In the genomic region with DNA sequence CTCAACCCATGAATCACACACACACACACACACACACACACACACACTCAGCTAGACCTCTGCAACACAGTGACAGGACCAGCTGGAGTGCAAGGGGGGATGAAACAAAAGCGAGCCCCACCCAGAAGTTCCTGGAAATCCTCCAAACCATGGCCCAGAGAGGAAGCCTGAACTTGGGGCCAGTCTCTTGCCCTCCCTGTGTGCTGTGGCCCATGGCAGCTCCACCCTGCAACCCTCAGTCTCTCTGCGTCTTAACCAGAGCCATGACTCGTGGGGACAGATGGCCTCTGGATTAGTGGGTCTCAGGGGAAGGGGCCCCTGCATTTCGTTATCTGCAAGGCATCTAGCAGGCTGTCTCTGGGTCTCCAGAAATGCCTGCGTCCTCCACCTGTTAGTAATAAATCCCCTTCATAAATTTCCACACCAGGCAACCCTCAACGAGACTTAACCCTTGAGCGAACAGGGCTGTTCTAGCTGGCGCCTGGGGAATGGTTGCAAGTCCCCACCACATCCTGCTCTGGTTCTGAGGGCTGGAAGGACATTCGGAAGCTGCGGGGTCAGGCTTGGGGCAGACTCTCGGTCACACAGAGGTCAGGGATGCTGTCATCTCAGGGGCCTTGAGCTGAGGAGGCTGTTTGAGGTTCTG, we compare ENCODE assay signal across 8 mouse cellular contexts. TPM values are rescaled to one million over a fixed set of nuclear protein-coding genes. Genes with fewer than 3 reads are reported as not detected.
DNase-seq lines count a peak whose midpoint lies in the region; ATAC-seq and TF ChIP-seq lines count a peak whose summit lies in the region.

No protein-coding gene starts in this region.

- ATAC-seq in midbrain, embryonic 14.5 days (ENCODE audit: low FRiP score, low TSS enrichment), result no peak
- no peak for ATAC-seq in midbrain, embryonic 16.5 days
- ATAC-seq in intestine, embryonic 14.5 days (replicated peaks; ENCODE audit: low FRiP score, low TSS enrichment, low read depth), result peak; percentile 53; the same call in 1 of the 2 replicates
- peak; percentile 51 for ATAC-seq in lung, postnatal 0 days
- ATAC-seq in erythroid progenitor cell, adult 5-6 weeks (replicated peaks; ENCODE audit: low FRiP score, poor library complexity, severe bottlenecking), result no peak

- H3K27ac ChIP-seq in midbrain, embryonic 14.5 days (replicated peaks; ENCODE audit: low read depth, low read length), result no peak overlapping the region
- no peak overlapping the region for H3K27ac ChIP-seq in midbrain, embryonic 16.5 days (ENCODE audit: low read length)
- peak overlapping the region; percentile 80 for H3K27ac ChIP-seq in intestine, embryonic 14.5 days (ENCODE audit: low read depth)
- no peak overlapping the region for H3K27ac ChIP-seq in lung, postnatal 0 days (ENCODE audit: low read length)

- H3K9ac ChIP-seq in midbrain, embryonic 14.5 days (replicated peaks; ENCODE audit: low read length), result no peak overlapping the region
- no peak overlapping the region for H3K9ac ChIP-seq in midbrain, embryonic 16.5 days (ENCODE audit: low read depth, low read length)
- H3K9ac ChIP-seq in intestine, embryonic 14.5 days (ENCODE audit: low read length), result no peak overlapping the region
- no peak overlapping the region for H3K9ac ChIP-seq in lung, postnatal 0 days (replicated peaks; ENCODE audit: low read depth)

- no peak for TF ChIP-seq CTCF in lung, postnatal 0 days (IDR thresholded peaks at IDR 0.05)

- no peaks in the 10 kb centered on the region for H3K9me3 ChIP-seq in midbrain, embryonic 14.5 days (ENCODE audit: control insufficient read depth, low read length)
- H3K9me3 ChIP-seq in midbrain, embryonic 16.5 days (replicated peaks; ENCODE audit: control insufficient read depth, low read length, poor library complexity, severe bottlenecking), result no peaks in the 10 kb centered on the region
- H3K9me3 ChIP-seq in intestine, embryonic 14.5 days (ENCODE audit: control insufficient read depth, low read length), result no peaks in the 10 kb centered on the region
- H3K9me3 ChIP-seq in lung, postnatal 0 days (ENCODE audit: low read length), result no peaks in the 10 kb centered on the region

- WGBS in midbrain, embryonic 14.5 days, result 34% methylated on average over 11 of the region's 11 CpGs
- 36% methylated on average over 11 of the region's 11 CpGs for WGBS in midbrain, embryonic 16.5 days
- 4% methylated on average over 11 of the region's 11 CpGs for WGBS in intestine, embryonic 14.5 days
- WGBS in lung, postnatal 0 days, result 21% methylated on average over 11 of the region's 11 CpGs

- peak; percentile 52 for DNase-seq in midbrain, embryonic 14.5 days
- peak; percentile 82 for DNase-seq in embryo, embryonic 11 days
- DNase-seq in intestine, embryonic 14.5 days (ENCODE audit: low spot score), result peak; percentile 74
- DNase-seq in lung, postnatal 0 days (ENCODE audit: low spot score), result peak; percentile 47
- peak; percentile 38 for DNase-seq in thymus, postnatal 25 days
- DNase-seq in cerebellum, postnatal 10 days, result no peak

- peaks cover 31% of the 10 kb centered on the region for H3K4me1 ChIP-seq in midbrain, embryonic 14.5 days (ENCODE audit: control insufficient read depth, insufficient read depth, low read length)
- H3K4me1 ChIP-seq in midbrain, embryonic 16.5 days (ENCODE audit: control insufficient read depth, insufficient read depth, low read length), result peaks cover 10% of the 10 kb centered on the region
- H3K4me1 ChIP-seq in intestine, embryonic 14.5 days (replicated peaks; ENCODE audit: control insufficient read depth, insufficient read depth, low read length), result peaks cover 85% of the 10 kb centered on the region
- H3K4me1 ChIP-seq in lung, postnatal 0 days (ENCODE audit: insufficient read depth, low read depth, low read length), result peaks cover 23% of the 10 kb centered on the region; the same call in 1 of the 2 replicates

- H3K4me3 ChIP-seq in midbrain, embryonic 14.5 days (replicated peaks; ENCODE audit: low read depth, low read length), result no peak overlapping the region
- no peak overlapping the region for H3K4me3 ChIP-seq in midbrain, embryonic 16.5 days (ENCODE audit: low read depth, low read length)
- no peak overlapping the region for H3K4me3 ChIP-seq in intestine, embryonic 14.5 days (ENCODE audit: low read depth, low read length)
- H3K4me3 ChIP-seq in lung, postnatal 0 days (ENCODE audit: low read depth, low read length), result no peak overlapping the region

- no peak overlapping the region for H3K4me2 ChIP-seq in midbrain, embryonic 14.5 days (ENCODE audit: low read length)
- no peak overlapping the region for H3K4me2 ChIP-seq in midbrain, embryonic 16.5 days (ENCODE audit: low read length)
- peak overlapping the region; percentile 29 for H3K4me2 ChIP-seq in intestine, embryonic 14.5 days (ENCODE audit: low read length)
- H3K4me2 ChIP-seq in lung, postnatal 0 days (replicated peaks; ENCODE audit: low read depth, low read length), result no peak overlapping the region

- H3K36me3 ChIP-seq in midbrain, embryonic 14.5 days (ENCODE audit: control insufficient read depth, insufficient read depth, low read length), result no peaks in the 10 kb centered on the region
- H3K36me3 ChIP-seq in midbrain, embryonic 16.5 days (ENCODE audit: control insufficient read depth, insufficient read depth, low read length), result no peaks in the 10 kb centered on the region
- H3K36me3 ChIP-seq in intestine, embryonic 14.5 days (ENCODE audit: control insufficient read depth, insufficient read depth, low read length), result no peaks in the 10 kb centered on the region
- no peaks in the 10 kb centered on the region for H3K36me3 ChIP-seq in lung, postnatal 0 days (ENCODE audit: insufficient read depth, low read length)

- no peaks in the 10 kb centered on the region for H3K27me3 ChIP-seq in midbrain, embryonic 14.5 days (ENCODE audit: control insufficient read depth, insufficient read depth, low read length)
- H3K27me3 ChIP-seq in midbrain, embryonic 16.5 days (ENCODE audit: control insufficient read depth, insufficient read depth, low read depth, low read length), result no peaks in the 10 kb centered on the region
- no peaks in the 10 kb centered on the region for H3K27me3 ChIP-seq in intestine, embryonic 14.5 days (replicated peaks; ENCODE audit: control insufficient read depth, insufficient read depth, low read length)
- H3K27me3 ChIP-seq in lung, postnatal 0 days (replicated peaks; ENCODE audit: insufficient read depth, low read length), result no peaks in the 10 kb centered on the region

- no peak for TF ChIP-seq EP300 in lung, postnatal 0 days (IDR thresholded peaks at IDR 0.05)

RNA-seq across cellular contexts. Expression of a gene that starts 24.6 kb away (rescaled TPM):
- polyA plus RNA-seq in midbrain, embryonic 14.5 days (2014; fragmentation: Nextera tagmentation; extraction: Ambion mirVana), result 14.5 and 15.1 TPM in 2 replicates
- 21.3 and 22.7 TPM in 2 replicates for polyA plus RNA-seq in midbrain, embryonic 16.5 days (2015; fragmentation: Nextera tagmentation; extraction: Ambion mirVana)
- 12.8 and 14.4 TPM in 2 replicates for polyA plus RNA-seq in intestine, embryonic 14.5 days (2014; fragmentation: Nextera tagmentation; extraction: Ambion mirVana)
- 9.4 TPM in 2 replicates for polyA plus RNA-seq in lung, postnatal 0 days (2015; fragmentation: Nextera tagmentation; extraction: Ambion mirVana)
- total RNA-seq in erythroid progenitor cell, adult 5-6 weeks (2015; ENCODE audit: low replicate concordance), result 5.4 TPM in 1 of 2 replicates, not detected in the other
- total RNA-seq in erythroid progenitor cell, adult 5-6 weeks (2017; ENCODE audit: low replicate concordance), result 0.39 and 2.2 TPM in 2 replicates

Comparison
In these comparisons a context has a peak if more than half of its experiments do, and no peak if none do; other contexts are left out.
1. ATAC-seq: peak in intestine, embryonic 14.5 days (single experiment) and lung, postnatal 0 days (single experiment); none in midbrain, embryonic 14.5 days (single experiment), midbrain, embryonic 16.5 days (single experiment) and erythroid progenitor cell, adult 5-6 weeks (single experiment).
2. DNase-seq: peak in midbrain, embryonic 14.5 days (single experiment), embryo, embryonic 11 days (single experiment), intestine, embryonic 14.5 days (single experiment), lung, postnatal 0 days (single experiment) and thymus, postnatal 25 days (single experiment); none in cerebellum, postnatal 10 days (0 of 2).